Mouse (Mus musculus) left cerebral cortex, postnatal 36 days (tissue): ENCODE measurements around the gene Tbcc. TPM values are rescaled to one million over a fixed set of nuclear protein-coding genes. Genes with fewer than 3 reads are reported as not detected.

ENCODE experiments used
- total RNA-seq, 2 experiments: library from RNA; stranded (reverse); gene quantifications; 2 replicates each; pipeline ENCODE4 v1.2.3; 2021

The Tbcc gene
- total RNA-seq, 2 experiments from 2014 or later, result 33.4 to 37.6 TPM

Other genes starting within 250 kb of the Tbcc start
- 10 to 100 TPM; 19.9 to 21.7 TPM for gene Klc4, start 244.7 kb upstream of the Tbcc start, total RNA-seq
- 10 to 100 TPM; 52.5 to 54.7 TPM for gene Mrpl2, start 244.5 kb upstream of the Tbcc start, total RNA-seq
- gene Cul7, start 240.3 kb upstream of the Tbcc start, total RNA-seq, result 10 to 100 TPM; 27.8 to 29.1 TPM
- gene Rrp36, start 216.3 kb upstream of the Tbcc start, total RNA-seq, result 10 to 100 TPM; 14.9 to 16.5 TPM
- 100 to 1,000 TPM; 118 to 128 TPM for gene Mea1, start 211.9 kb upstream of the Tbcc start, total RNA-seq
- gene Klhdc3, start 209.8 kb upstream of the Tbcc start, total RNA-seq, result 100 to 1,000 TPM; 188 to 234 TPM
- 10 to 100 TPM; 81.9 to 84.7 TPM for gene Ppp2r5d, start 185.6 kb upstream of the Tbcc start, total RNA-seq
- gene Pex6, start 179.2 kb upstream of the Tbcc start, total RNA-seq, result 10 to 100 TPM; 50.6 to 52.4 TPM
- under 1 TPM; 0.52 TPM for gene Gnmt, start 161.5 kb upstream of the Tbcc start, total RNA-seq
- gene Cnpy3, start 138.5 kb upstream of the Tbcc start, total RNA-seq, result 10 to 100 TPM; 66.6 TPM
- under 1 TPM; 0.25 to 0.41 TPM for gene Ptcra, start 127.0 kb upstream of the Tbcc start, total RNA-seq
- gene 2310039H08Rik, start 118.0 kb upstream of the Tbcc start, total RNA-seq, result 1 to 10 TPM; 6.9 to 7.8 TPM
- gene Rpl7l1, start 108.0 kb upstream of the Tbcc start, total RNA-seq, result 10 to 100 TPM; 40.6 to 46.6 TPM
- 10 to 100 TPM; 52.7 to 58.5 TPM for gene Bicral, start 32.2 kb upstream of the Tbcc start, total RNA-seq
- gene Prph2, start 19.8 kb downstream of the Tbcc start, total RNA-seq, result not detected
- 10 to 100 TPM; 49.9 to 62.8 TPM for gene Ubr2, start 119.9 kb downstream of the Tbcc start, total RNA-seq